Comparison of ENCODE assay signal across 20 mouse cellular contexts in genomic region chr6:38820862-38821261, GRCm38 (mm10). TPM values are rescaled to one million over a fixed set of nuclear protein-coding genes. Genes with fewer than 3 reads are reported as not detected.
DNase-seq lines count a peak whose midpoint lies in the region; ATAC-seq and TF ChIP-seq lines count a peak whose summit lies in the region.
"Had no signal": no experiment of that assay in that cellular context is flagged by ENCODE, and none has a peak within 500 bp of the region (broad histone marks: within the 10 kb centered on the region; RNA-seq: fewer than 3 reads in every experiment).

No protein-coding gene starts in this region.

- H3K9ac ChIP-seq in kidney, embryonic 16.5 days (replicated peaks; ENCODE audit: low read length): no peak overlapping the region
- H3K9ac ChIP-seq: embryonic facial prominence, embryonic 13.5 days; forebrain, embryonic 12.5 days; heart, embryonic 13.5 days; hindbrain, embryonic 13.5 days had no signal

- no peaks in the 10 kb centered on the region for H3K9me3 ChIP-seq in kidney, embryonic 16.5 days (ENCODE audit: low read length)
- H3K9me3 ChIP-seq: embryonic facial prominence, embryonic 13.5 days; forebrain, embryonic 12.5 days; heart, embryonic 13.5 days; hindbrain, embryonic 13.5 days had no signal

- no peaks in the 10 kb centered on the region for H3K27me3 ChIP-seq in splenic B cell, adult 2 months (ENCODE audit: control insufficient read depth, insufficient read depth, low read length, poor library complexity, severe bottlenecking)
- no peaks in the 10 kb centered on the region for H3K27me3 ChIP-seq in kidney, embryonic 16.5 days (ENCODE audit: insufficient read depth, low read length)
- H3K27me3 ChIP-seq: embryonic facial prominence, embryonic 13.5 days; forebrain, embryonic 12.5 days; heart, embryonic 13.5 days; hindbrain, embryonic 13.5 days had no signal

- H3K4me1 ChIP-seq in bone marrow, adult 2 months (ENCODE audit: control insufficient read depth, insufficient read depth, low read length): peaks cover 3% of the 10 kb centered on the region
- H3K4me1 ChIP-seq in kidney, embryonic 16.5 days (ENCODE audit: insufficient read depth, low read length): peaks cover 9% of the 10 kb centered on the region
- H3K4me1 ChIP-seq: embryonic facial prominence, embryonic 13.5 days; forebrain, embryonic 12.5 days had no signal

- 91% methylated on average over 1 of the region's 1 CpGs for WGBS in bone marrow, adult 2 months
- 100% methylated on average over 1 of the region's 1 CpGs for WGBS in kidney, embryonic 16.5 days

- H3K4me3 ChIP-seq in bone marrow, adult 2 months (replicated peaks; ENCODE audit: control insufficient read depth, low read depth, low read length): no peak overlapping the region
- no peak overlapping the region for H3K4me3 ChIP-seq in kidney, embryonic 16.5 days (ENCODE audit: low read length)
- H3K4me3 ChIP-seq: embryonic facial prominence, embryonic 13.5 days; forebrain, embryonic 12.5 days; heart, embryonic 13.5 days; hindbrain, embryonic 13.5 days had no signal

- peak; percentile 52 for DNase-seq in heart, adult 11 months
- no peak for DNase-seq in heart, adult 18-20 months
- peak; percentile 45 for DNase-seq in A20 (ENCODE audit: low read depth, low spot score)
- peak; percentile 11 for DNase-seq in splenic B cell, adult 2 months (ENCODE audit: low read depth, low spot score)
- no peak for DNase-seq in kidney, postnatal 4 days
- DNase-seq: adrenal gland, adult 8-10 months; adrenal gland, postnatal 36 days; cerebellum, adult 11 months; cerebellum, adult 9-10 months; cerebellum, postnatal 25 days; gastrocnemius, postnatal 10 days; heart, postnatal 36 days had no signal

- no peaks in the 10 kb centered on the region for H3K36me3 ChIP-seq in splenic B cell, adult 2 months (ENCODE audit: control insufficient read depth, insufficient read depth, low read length, poor library complexity, severe bottlenecking)
- peaks cover 21% of the 10 kb centered on the region for H3K36me3 ChIP-seq in kidney, embryonic 16.5 days (ENCODE audit: insufficient read depth, low read length)

- H3K27ac ChIP-seq in bone marrow, adult 2 months (ENCODE audit: control insufficient read depth, insufficient read depth, low read depth, low read length, poor library complexity): 0 out of 2 replicates have a peak overlapping the region, but pooled peaks have one; percentile 10
- H3K27ac ChIP-seq in kidney, embryonic 16.5 days (ENCODE audit: low read length): no peak overlapping the region
- H3K27ac ChIP-seq: embryonic facial prominence, embryonic 13.5 days; forebrain, embryonic 12.5 days; heart, embryonic 13.5 days; hindbrain, embryonic 13.5 days; hindbrain, postnatal 0 days had no signal

- no peak for TF ChIP-seq CTCF in bone marrow, adult 2 months (IDR thresholded peaks at IDR 0.05; ENCODE audit: control insufficient read depth, insufficient read depth, low read length)

- no peak for ATAC-seq in kidney, embryonic 16.5 days (ENCODE audit: low FRiP score, low TSS enrichment)
- ATAC-seq: forebrain, embryonic 16.5 days; hindbrain, postnatal 0 days had no signal

- H3K4me2 ChIP-seq in kidney, embryonic 16.5 days (replicated peaks; ENCODE audit: low read depth, low read length): no peak overlapping the region
- H3K4me2 ChIP-seq: embryonic facial prominence, embryonic 13.5 days; forebrain, embryonic 12.5 days; heart, embryonic 13.5 days; hindbrain, embryonic 13.5 days had no signal

- TF ChIP-seq POLR2A in bone marrow, adult 2 months (IDR thresholded peaks at IDR 0.05; ENCODE audit: borderline replicate concordance, control insufficient read depth, low read depth, low read length): no peak

RNA-seq across cellular contexts. Expression of gene Tbxas1, which starts 54.3 kb away (rescaled TPM):
- total RNA-seq in heart, adult 18-20 months (2021): 1 to 10 TPM; 1.7 TPM
- polyA plus RNA-seq in bone marrow, adult 2 months (2011; ENCODE audit: insufficient read depth, insufficient read length, low replicate concordance, missing spikeins): 25.1 and 59.7 TPM in 2 replicates
- polyA plus RNA-seq in kidney, embryonic 16.5 days (2015; fragmentation: Nextera tagmentation; extraction: Ambion mirVana): 8.4 and 9.2 TPM in 2 replicates

RNA-seq across cellular contexts. Expression of gene Hipk2, which starts 55.1 kb away (rescaled TPM):
- 10 to 100 TPM; 83.6 to 98.5 TPM for total RNA-seq in heart, adult 18-20 months (2021)
- 23.4 and 39.5 TPM in 2 replicates for polyA plus RNA-seq in bone marrow, adult 2 months (2011; ENCODE audit: insufficient read depth, insufficient read length, low replicate concordance, missing spikeins)
- 28.0 and 32.8 TPM in 2 replicates for polyA plus RNA-seq in kidney, embryonic 16.5 days (2015; fragmentation: Nextera tagmentation; extraction: Ambion mirVana)

Comparison
In these comparisons a context has a peak if more than half of its experiments do, and no peak if none do; other contexts are left out.
1. DNase-seq: peak in heart, adult 11 months (single experiment), A20 (single experiment) and splenic B cell, adult 2 months (single experiment); none in heart, adult 18-20 months (0 of 2) and kidney, postnatal 4 days (0 of 2).